Mouse (Mus musculus): ENCODE measurements around the gene 4931422A03Rik.

DNA sequence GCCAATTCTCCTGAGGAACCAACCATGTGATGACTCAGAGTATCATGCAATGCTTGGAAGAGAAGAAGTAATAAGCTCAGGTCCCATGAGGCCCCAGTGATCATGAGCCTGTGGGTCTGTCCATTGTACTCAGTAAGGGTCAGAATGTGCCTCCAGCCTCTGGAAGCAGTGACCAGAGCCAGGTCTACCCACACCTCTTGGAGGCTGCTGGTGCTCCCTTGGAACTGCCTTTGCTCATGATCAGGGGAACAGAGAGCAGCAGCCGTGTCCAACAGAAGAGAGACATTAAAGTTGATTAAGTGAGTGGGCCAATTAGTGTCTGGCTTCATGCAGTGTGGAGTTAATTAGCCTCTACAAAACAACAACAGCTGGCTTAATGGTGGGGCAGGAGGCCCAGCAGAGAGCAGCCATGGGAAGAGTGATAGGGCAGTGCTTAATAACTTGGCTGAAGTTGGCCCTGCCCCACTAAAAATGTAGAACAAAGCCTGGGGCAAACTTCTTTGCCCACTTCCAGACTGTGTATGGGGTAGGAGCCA, 100.5 kb downstream of the 4931422A03Rik start:
- TF ChIP-seq CTCF (IDR thresholded peaks at IDR 0.05; ENCODE audit: insufficient read depth, low read depth, low read length), result no peak
- TF ChIP-seq POLR2A (IDR thresholded peaks at IDR 0.05; ENCODE audit: insufficient read depth, low read depth, low read length), result no peak

Measured in olfactory bulb, adult 2 months (tissue).